Mouse (Mus musculus) brain, embryonic 14.5 days (tissue): ENCODE results near the gene Peli2. TPM values are rescaled to one million over a fixed set of nuclear protein-coding genes. Genes with fewer than 3 reads are reported as not detected.
A peak's percentile ranks its signal among the peaks of the same experiment; 100 is the strongest.

Experiments
- DNase-seq: peaks from one replicate; pipeline ENCODE4 v3.0.0-alpha.2; 2011; ENCODE audit warnings: low read depth
- CTCF ChIP-seq: fragments of 200-500 bp; IDR thresholded peaks from 2 replicates; pipeline ENCODE4 v1.5.1; 2012; ENCODE audit warnings: inconsistent platforms, mild to moderate bottlenecking, moderate library complexity, borderline replicate concordance; ENCODE audit not compliant: insufficient read depth, insufficient read length; ENCODE audit errors: extremely low read depth
- POLR2A ChIP-seq: fragments of 200-500 bp; IDR thresholded peaks from 2 replicates; pipeline ENCODE4 v1.6.1; 2012; ENCODE audit warnings: mild to moderate bottlenecking, inconsistent platforms, borderline replicate concordance; ENCODE audit not compliant: poor library complexity, insufficient read depth, insufficient read length, severe bottlenecking; ENCODE audit errors: extremely low read depth
- polyA plus RNA-seq: library from polyadenylated mRNA; depleted of rRNA; stranded (reverse); fragments of >200 nt; gene quantifications from 2 replicates; pipeline ENCODE4 v1.2.3, GENCODE M21; 2012

Peli2 gene
- polyA plus RNA-seq, 1 experiment, result 18.0 TPM

DNA sequence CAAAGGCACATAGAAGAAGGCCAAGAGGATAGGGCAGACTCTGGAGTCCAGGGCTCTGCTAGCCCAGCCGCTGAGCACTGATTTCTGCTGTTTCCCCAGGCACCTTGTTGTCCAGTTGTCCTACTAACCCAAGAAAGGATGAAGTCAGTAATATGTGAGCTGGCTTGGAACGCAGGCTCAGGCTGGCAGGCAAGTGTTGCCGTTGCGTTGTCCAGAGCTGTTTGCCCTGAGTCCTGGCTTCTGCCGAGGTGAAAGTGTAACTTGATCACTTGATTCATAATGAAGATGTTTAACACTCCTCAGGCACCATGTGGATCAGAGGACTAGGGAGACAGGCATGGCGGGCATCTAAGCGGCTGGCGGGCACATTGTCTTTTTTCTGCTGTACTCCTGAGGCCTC, 21.1 kb downstream of the Peli2 start:
- no peak for DNase-seq
- TF ChIP-seq POLR2A (no peak), CTCF (no peak)

- TF ChIP-seq CTCF, result no peak
- no peak for TF ChIP-seq POLR2A
- no peak for DNase-seq
Observed at GRCm38 (mm10) chr14:48142696-48143095, 22.1 kb downstream of the Peli2 start.

- no peak for DNase-seq
- no peak for TF ChIP-seq POLR2A
- TF ChIP-seq CTCF, result no peak
Observed at GRCm38 (mm10) chr14:48143141-48143540, 22.5 kb downstream of the Peli2 start.

GRCm38 (mm10) chr14:48144330-48144729, 23.7 kb downstream of the Peli2 start:
- DNase-seq, result no peak

GRCm38 (mm10) chr14:48147688-48148087, 27.1 kb downstream of the Peli2 start:
- DNase-seq, result no peak
- no peak for TF ChIP-seq POLR2A
- peak; percentile 29; the same call in 1 of the 2 replicates for TF ChIP-seq CTCF

More at GRCm38 (mm10) chr14:48144330-48144729, 23.7 kb downstream of the Peli2 start:
- TF ChIP-seq POLR2A, result no peak
- TF ChIP-seq CTCF, result no peak

DNA sequence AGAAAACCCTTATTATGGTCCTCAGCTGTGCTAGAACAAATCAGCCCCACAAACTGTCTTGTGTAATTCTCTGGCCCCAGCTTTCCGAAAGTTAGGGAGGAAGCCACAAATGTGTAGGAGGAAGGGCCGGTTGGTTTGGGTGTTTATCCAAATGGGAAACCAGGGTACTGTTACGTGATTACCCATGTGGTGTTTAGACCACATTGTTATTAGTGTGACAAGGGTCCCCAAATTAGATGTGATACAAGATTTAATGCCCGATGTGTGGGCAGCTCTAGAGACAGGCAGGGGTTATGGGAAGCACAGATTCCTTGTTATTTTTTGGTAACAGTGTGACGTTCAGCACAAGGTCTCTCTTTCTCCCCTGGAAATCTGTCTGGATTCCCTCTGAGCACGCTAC, 28.0 kb downstream of the Peli2 start:
- no peak for DNase-seq

GRCm38 (mm10) chr14:48149351-48149750, 28.7 kb downstream of the Peli2 start:
- TF ChIP-seq POLR2A (no peak), CTCF (no peak)
- DNase-seq, result no peak

More for the DNA sequence above, 28.0 kb downstream of the Peli2 start:
- TF ChIP-seq POLR2A (no peak), CTCF (no peak)

DNA sequence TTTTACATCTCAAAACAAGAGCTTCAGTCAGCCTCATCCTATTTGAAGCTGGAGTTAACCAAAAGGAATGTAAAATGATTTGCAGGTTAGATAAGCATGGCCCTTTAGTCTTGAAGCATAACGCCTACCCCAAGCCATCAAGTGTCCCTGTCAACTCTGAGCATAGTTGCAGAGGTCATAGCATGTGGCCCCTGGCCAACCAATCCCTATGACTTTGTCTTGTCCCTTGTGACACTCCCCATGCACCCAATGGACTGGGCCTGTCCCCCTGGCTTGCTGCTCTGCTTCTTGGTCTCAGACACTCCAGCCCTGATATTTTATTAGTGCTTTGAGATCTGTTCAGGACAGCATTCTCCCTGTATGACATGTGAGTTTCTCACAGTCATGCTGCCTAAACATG, 30.3 kb downstream of the Peli2 start:
- DNase-seq, result no peak
- TF ChIP-seq POLR2A (no peak), CTCF (no peak)

DNA sequence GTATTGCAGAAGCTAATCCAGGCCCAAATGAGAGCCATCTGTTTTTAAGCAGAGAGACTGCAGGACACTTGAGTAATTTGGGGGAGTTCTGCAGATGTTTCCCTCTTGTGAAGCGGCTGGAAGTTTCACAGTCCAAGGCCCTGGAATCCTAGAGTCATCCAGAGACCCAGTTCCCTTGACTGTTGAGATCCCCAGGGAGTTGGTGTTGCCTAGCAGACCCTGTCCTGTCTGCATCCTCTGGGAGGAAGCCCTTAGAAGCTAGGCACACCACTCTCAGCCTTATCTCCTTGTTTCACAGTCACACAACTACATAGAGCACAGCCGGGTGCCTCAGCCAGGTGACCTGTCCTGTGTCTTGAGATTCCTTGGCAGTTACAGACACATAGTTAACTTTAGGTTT, 30.9 kb downstream of the Peli2 start:
- TF ChIP-seq POLR2A (no peak), CTCF (no peak)
- DNase-seq, result no peak

DNA sequence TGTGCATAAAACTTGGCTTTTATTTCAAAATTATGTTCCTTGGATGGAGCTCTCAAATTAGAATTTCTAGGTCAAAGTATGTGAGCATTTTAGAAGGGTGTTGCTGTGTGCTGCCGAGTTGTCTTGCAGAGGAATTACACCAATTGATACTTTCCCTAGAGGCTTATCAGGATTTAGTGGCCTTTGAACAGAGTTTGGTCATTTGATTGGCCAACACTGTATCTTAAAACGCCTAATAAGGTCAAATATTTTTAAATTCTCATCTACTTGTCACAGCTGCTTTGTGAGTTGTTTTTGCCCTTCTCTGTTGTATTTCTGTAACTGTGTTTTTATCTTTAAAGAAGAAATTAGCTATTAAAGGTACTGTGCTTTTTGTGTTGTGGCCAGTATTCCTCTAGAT, 32.4 kb downstream of the Peli2 start:
- TF ChIP-seq CTCF, result no peak
- no peak for TF ChIP-seq POLR2A
- no peak for DNase-seq

DNA sequence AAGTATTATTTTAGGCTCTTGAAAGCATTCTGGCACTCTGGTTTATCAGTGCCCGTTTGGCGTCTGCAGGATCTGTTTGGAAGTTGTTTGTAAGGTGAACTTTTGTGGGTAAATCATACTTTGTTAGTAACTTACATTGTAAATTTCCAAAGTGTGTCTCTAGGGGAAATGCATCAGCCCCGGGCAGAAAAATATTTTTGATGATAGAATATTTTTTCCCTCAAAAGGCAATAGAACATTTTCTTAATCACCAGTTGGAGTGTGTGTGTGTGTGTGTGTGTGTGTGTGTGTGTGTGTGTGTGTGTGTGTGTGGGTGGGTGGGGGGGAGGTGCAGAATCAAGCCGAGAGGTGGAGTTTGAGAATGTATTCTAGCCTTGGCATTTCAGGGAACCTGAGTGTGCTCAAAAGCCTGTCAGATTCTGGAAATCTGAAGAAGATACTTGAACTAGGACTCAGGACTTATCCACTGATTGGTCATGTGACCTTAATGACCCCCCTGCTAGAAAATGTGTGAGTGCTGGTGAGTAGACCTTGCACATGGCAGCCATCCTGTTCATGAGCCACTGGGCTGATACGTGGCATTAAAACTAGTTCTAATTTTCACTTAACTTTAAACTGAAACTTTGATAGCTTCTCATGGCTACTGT, 33.4 kb downstream of the Peli2 start:
- TF ChIP-seq POLR2A (no peak), CTCF (no peak)
- no peak for DNase-seq

DNA sequence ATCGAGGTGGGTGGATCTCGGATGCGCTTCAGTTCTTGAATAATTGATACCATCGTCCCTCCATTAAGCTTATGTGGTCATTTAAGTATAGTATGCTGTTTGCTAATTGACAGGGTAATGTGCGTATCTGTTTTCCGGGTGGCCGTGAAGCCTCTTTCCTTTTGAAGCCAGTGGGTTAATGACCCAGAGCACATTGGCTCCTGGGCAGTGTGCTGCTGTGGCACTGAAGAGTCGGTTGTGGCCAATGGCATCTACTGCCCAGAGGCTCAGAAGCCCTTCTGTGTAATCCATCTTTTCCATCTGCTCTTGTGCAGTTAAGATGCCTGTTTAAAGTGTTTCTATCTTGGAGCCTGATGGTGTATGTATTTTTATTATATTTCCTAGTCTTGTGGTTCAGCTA, 34.0 kb downstream of the Peli2 start:
- no peak for DNase-seq
- no peak for TF ChIP-seq CTCF
- no peak for TF ChIP-seq POLR2A
